Mouse (Mus musculus) thymus, postnatal 25 days (tissue): Measurements from ENCODE around the gene Ift81.

Experiments
- DNase-seq: peaks from one replicate; pipeline ENCODE4 v3.0.0; 2022

Gene Ift81

GRCm38 (mm10) chr5:122513421-122514126 is 100.7 kb downstream of the Ift81 start:
- DNase-seq = no peak

DNA sequence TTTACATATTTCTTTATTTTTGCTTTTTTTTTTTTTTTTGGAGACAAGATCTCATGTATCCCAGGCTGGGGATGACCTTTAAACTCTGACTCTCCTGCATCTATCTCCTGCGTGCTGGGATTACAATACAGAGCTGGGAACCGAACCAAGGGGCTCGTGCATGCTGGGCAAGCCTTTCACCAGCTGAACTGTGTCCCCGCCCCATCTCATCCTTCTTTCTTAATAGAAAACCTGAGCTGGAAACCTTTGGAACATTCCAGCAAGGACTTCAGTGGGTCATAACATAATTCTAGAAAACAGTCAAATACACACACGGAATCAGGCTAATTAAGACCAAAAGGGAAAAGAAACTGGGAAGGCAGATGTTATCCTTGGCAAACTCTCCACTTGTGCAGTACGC is 102.3 kb downstream of the Ift81 start:
- DNase-seq = no peak

DNA sequence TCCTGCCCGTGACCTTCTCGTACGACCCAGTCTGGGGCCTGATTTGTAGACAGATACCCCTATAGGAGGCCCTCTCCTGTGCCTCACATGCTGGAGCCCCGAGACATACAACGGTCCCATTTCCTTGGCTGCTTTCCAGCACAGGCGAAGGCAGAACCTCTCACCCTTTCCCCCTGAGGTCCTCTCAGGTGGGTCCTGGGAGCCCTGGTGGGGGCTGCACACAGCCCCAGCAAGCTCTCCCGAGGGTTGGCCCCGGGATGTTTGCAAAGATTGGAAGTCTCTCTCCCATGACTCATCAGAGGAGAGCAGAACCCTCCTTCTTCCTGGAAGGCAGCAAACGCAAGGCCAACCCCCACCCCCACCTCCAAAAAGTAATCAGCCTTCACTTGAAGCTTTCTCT is 102.9 kb downstream of the Ift81 start:
- no peak for DNase-seq

DNA sequence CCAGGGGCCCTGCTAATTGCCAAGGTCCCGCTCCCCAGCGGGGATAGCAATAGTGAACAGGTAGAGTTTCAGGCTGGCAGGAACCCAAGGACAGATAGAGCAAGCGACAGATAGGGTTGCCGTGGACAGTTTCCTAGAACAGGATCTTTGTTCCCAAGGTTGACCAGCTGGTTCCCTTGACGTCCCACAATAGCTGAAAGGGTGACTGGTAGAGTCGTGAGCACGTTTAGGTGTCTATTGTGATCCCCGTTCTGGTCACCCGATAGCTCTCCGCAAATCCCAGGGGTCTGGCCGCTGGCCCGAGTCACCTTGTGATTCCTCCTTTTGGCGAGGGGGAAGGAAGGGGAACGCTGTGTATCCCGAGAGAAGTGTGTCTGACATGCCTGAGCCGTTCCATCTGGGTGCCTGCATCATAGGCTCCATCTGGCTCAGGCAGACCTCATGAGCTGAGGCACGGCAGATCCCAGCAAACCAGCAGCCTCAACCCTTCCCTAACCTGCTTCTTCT is 103.6 kb downstream of the Ift81 start:
- no peak for DNase-seq

- DNase-seq = no peak
These were observed 104.7 kb downstream of the Ift81 start for GRCm38 (mm10) chr5:122509608-122510007.

GRCm38 (mm10) chr5:122508861-122509306 is 105.4 kb downstream of the Ift81 start:
- DNase-seq = no peak

DNA sequence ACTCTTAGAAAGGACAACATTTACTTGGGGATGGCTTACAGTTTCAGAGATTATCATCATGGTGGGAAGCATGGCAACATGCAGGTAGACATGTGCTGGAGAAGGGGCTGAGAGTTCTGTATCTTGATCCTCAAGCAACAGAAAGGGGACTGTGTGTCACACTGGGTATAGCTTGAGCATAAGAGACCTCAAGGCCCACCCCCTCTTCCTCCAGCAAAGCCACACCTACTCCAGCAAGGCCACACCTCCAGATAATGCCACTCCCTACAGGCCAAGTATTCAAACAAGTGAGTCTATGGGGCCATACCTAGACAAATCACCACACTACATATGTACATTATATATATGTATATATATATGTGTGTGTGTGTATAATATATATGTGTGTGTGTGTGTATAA is 106.9 kb downstream of the Ift81 start:
- DNase-seq = no peak

GRCm38 (mm10) chr5:122506462-122506861 is 107.9 kb downstream of the Ift81 start:
- no peak for DNase-seq

GRCm38 (mm10) chr5:122505554-122505953 is 108.8 kb downstream of the Ift81 start:
- no peak for DNase-seq

DNA sequence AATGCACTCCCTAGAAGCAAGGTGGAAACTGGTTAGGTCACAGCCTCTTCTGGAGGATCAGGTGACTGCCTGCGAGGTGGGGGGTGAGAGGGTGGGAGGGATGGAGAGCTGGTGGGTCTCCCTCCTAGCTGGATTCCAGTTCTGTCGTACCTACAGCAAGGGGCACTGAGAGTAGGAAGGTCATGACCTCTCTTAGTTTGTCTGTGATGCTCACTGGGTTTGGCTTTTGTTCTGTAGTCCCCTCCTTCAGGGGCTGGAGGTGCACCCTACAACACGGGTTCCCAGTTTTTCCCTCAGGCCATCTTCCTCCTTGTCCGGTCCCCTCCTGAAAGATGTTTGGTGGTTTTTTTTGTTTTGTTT is 110.6 kb downstream of the Ift81 start:
- DNase-seq = no peak

DNA sequence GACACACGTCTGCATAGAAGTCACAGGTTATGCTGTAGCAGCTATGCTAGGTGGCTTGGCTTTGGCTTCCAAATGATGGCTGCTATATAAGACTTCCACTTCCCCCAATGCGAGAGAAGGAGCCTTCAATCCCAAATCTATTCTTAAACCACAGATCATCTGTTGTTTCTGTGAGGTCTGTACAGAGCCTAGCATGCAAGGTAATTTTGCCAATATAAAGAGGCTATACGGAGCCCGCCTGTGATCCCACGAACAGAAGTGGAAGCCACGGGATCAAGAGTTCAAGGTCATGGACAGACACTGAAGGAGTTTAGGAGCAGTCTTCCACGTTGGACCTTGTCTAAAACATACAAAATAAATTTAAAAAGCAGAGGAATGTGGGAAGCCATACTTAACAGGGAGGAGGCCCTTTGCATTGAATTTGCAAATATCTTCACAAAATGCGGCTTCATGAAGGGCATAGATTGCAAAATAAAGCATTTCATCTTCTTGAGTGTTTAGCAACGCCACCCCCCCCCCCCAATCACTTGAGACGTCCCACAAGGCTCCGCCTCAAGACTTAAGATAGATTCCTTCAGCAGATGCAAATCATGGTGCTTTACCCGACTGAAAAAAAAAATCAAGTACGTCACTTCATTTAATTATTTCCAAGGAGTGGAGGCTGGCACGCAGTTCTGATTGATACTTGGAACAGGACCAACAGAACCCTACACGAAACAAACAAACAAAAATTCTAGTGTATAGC is 111.1 kb downstream of the Ift81 start:
- DNase-seq = no peak

GRCm38 (mm10) chr5:122502077-122502941 is 112.0 kb downstream of the Ift81 start, which contains the start of gene Atp2a2:
Atp2a2 (minus strand) TSS chr5:122502225.
- DNase-seq = peak; percentile 92

- DNase-seq = peak; percentile 57
These were observed 112.9 kb downstream of the Ift81 start for GRCm38 (mm10) chr5:122501101-122502076.

GRCm38 (mm10) chr5:122500563-122500962 is 113.8 kb downstream of the Ift81 start:
- no peak for DNase-seq
